Mouse (Mus musculus) spleen, adult 10 weeks (tissue): ENCODE measurements around the gene Usf2. TPM values are rescaled to one million over a fixed set of nuclear protein-coding genes. Genes with fewer than 3 reads are reported as not detected.

Source experiments
- polyA plus RNA-seq: library from polyadenylated mRNA; stranded (reverse); fragments of 350-450 nt; fragmentation: Illumina TruSeq; extraction: RNeasy Lipid Tissue Mini Kit (QIAGEN cat#74804); gene quantifications from one replicate; pipeline ENCODE4 v1.2.3, GENCODE M21; 2015; ENCODE audit warnings: low replicate concordance; ENCODE audit not compliant: insufficient read depth

Gene Usf2
- 183 TPM for polyA plus RNA-seq

DNA sequence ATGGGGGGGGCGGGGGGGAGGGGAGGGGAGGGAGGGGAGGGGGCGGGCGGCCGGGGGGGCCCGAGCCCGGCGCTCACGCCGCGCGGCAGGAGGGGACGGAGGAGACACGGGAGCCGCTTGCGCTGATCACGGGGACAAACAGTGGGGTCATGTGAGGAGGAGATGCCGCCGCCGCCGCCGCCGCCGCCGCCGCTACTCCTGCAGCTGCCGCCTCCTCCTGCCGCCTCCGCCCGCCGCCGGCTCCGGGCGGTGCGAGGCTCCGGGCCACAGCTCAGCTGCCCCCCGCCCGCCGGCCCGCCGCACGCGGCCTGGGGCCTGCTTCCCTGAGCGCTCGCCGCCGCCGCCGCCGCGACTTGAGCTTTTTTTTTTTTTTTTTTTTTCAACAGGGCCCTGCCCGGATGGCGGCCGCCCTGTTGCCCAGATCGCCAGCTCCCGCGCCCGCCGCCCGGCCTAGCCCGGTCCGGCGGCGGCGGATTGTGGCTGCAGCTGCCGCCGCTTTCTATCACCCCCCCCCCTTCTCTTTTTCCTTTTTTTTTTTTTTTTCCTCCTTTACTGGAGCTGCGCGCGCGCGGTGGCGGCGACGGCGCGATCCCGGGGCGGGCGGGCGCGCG, at the start of gene Usf2:
Gene Usf2 (minus strand): TSS at position 48 of the 611 bp plus-strand sequence.

DNA sequence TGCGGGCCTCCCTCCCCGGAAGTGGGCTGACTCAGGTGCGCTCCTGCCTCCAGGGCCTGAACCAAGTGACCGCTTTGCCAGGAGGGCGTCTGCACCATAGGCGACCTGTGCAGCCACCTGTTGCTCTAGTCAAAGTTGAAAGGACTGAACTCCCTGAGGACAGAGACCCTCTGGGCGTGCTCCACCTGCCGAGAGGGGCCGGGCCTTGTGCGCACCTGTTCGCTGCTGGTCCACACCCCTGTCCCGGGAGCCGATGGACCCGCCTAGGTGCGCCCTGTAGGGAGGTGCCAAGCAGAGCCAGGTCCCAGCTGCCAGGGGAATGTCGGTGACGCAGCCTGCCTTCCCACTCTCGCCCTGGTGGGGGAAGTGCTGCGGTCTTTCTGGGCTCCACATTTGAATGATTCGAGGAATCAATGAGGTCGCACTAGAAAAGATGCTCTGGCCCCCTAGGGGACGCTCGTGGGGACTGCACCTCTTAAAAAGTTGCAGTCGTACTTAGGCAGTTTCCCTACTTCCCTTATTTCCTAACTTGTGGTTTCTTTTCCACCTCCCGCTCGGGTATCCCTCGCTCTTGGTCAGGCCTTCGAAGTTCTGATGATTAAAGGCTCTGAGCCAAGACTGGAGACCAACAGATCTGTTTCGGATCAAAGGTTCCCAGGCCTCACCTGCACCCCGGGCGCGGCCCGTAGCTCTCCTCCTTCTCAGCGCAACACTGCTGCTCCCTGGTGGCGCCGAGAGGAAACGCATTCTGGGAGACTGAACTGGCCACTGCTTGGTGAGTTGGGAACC, 17.1 kb upstream of the Usf2 start, which contains the start of gene Fam187b:
Gene Fam187b (plus strand): TSS at position 290 of the 789 bp plus-strand sequence.

DNA sequence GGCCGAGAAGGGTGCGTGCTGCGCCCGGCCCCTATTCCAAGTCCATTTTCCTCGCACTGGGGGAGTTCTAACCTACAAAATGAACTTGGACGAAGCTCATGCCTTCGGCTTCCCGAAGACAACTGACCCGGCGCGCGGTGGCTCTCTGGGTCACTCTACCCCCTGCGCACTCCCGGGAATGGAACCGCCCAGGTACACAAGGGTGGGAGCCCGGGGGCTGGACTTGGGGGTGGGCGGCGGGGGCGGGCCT, 16.6 kb upstream of the Usf2 start, which contains the start of gene Lsr:
Gene Lsr (minus strand): TSS at position 214 of the 250 bp plus-strand sequence.

DNA sequence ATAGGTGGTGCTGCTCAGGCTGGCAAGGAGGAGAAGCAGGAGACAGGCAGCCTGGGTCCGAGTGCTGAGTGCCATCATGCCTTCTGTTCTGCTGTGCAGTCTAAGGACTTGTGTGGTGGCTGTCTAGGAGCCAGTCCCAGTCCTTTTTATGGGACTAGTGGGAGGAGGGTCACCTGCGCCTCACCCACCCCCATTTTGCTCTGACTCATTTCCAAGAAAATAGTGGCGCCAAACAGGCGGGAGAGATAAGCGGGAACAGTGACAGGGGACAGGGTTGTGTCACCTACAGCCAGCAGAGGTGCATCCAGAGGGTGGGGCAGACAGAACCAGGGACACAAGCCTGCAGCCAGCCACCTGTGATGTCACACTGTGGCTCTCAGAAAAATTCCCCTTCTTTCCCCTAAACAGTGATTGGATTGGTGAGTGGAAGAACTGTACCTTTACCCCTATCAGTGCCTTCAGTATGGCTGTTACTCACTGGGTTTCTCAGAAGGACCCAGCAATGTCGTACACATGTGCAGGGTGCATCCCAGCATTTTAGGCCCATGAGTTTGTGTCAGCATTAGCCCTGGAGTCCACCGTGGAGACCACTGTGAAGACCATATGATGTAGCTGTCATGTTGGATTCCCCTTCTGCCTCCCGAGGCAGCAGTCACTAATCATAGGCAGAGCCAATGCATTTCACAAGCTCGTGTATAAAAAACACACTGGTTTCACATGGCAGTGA, 12.5 kb downstream of the Usf2 start, which contains the start of gene Hamp:
Gene Hamp (minus strand): TSS at position 124 of the 727 bp plus-strand sequence.

DNA sequence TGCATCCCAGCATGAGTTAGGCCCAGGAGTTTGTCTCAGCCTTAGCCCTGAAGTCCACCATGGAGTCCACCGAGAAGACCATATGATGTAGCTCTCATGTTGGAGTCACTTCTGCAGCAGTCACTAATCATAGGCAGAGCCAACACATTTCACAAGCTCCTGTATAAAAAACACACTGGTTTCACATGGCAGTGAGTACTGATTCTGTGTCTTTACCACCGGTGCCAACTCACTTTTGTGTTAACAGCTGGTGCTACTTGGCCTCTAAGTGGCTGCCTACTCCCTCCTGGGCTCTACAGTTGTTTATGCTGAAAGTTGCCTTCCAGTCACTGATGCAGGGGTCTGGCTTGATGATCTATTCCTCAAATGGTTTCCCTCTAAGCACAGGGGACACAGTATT, 32.0 kb downstream of the Usf2 start, which contains the start of gene Hamp2:
Gene Hamp2 (minus strand): TSS at position 101 of the 400 bp plus-strand sequence.

DNA sequence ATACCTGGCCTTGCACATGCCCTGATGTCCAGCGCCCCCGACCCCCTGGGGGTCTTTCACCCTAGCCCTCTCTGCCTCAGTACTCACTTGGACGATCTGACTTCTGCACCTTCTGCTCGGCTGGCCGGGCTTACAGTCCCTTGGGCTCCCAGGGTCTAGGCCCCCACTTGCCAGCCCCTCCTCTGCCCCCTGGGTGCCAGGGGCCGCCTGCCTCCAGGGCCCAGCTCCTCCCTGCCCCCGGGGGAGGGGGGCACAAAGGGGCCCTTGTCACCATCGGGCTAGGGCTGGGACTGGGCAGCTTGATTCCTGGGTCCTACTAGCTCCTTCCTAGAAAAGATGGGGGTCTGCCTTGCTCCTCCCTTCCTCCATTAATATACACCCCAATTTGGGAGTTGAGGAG, 41.9 kb downstream of the Usf2 start, which contains the start of gene Mag:
Gene Mag (minus strand): TSS at position 142 of the 400 bp plus-strand sequence.

Other genes with a start within 250 kb of the Usf2 start
- not detected for gene Atp4a, start 244.6 kb downstream of the Usf2 start, polyA plus RNA-seq
- gene Tmem147, start 227.3 kb downstream of the Usf2 start, polyA plus RNA-seq: 51.8 TPM
- not detected for gene Gapdhs, start 213.1 kb downstream of the Usf2 start, polyA plus RNA-seq
- 5.4 TPM for gene Sbsn, start 205.3 kb downstream of the Usf2 start, polyA plus RNA-seq
- 0.43 TPM for gene Dmkn, start 193.0 kb downstream of the Usf2 start, polyA plus RNA-seq
- not detected for gene Krtdap, start 168.9 kb downstream of the Usf2 start, polyA plus RNA-seq
- gene Ffar2, start 133.0 kb downstream of the Usf2 start, polyA plus RNA-seq: 23.9 TPM
- gene Ffar3, start 100.6 kb downstream of the Usf2 start, polyA plus RNA-seq: 0.41 TPM
- 29.4 TPM for gene Ffar1, start 95.2 kb downstream of the Usf2 start, polyA plus RNA-seq
- 692 TPM for gene Cd22, start 76.5 kb downstream of the Usf2 start, polyA plus RNA-seq
- gene Mag, start 41.9 kb downstream of the Usf2 start, polyA plus RNA-seq: 1.0 TPM
- gene Hamp2, start 32.1 kb downstream of the Usf2 start, polyA plus RNA-seq: not detected
- not detected for gene Hamp, start 12.8 kb downstream of the Usf2 start, polyA plus RNA-seq
- gene Lsr, start 16.7 kb upstream of the Usf2 start, polyA plus RNA-seq: 2.4 TPM
- gene Fam187b, start 17.0 kb upstream of the Usf2 start, polyA plus RNA-seq: 0.69 TPM
- 388 TPM for gene Fxyd5, start 85.7 kb upstream of the Usf2 start, polyA plus RNA-seq
- not detected for gene Fxyd7, start 94.7 kb upstream of the Usf2 start, polyA plus RNA-seq
- 18.1 TPM for gene Fxyd1, start 100.4 kb upstream of the Usf2 start, polyA plus RNA-seq
- gene Lgi4, start 102.5 kb upstream of the Usf2 start, polyA plus RNA-seq: 0.84 TPM
- gene Fxyd3, start 119.9 kb upstream of the Usf2 start, polyA plus RNA-seq: 2.1 TPM
- gene Hpn, start 158.5 kb upstream of the Usf2 start, polyA plus RNA-seq: 5.0 TPM
- gene Scn1b, start 170.2 kb upstream of the Usf2 start, polyA plus RNA-seq: 12.2 TPM
- 115 TPM for gene Gramd1a, start 199.1 kb upstream of the Usf2 start, polyA plus RNA-seq